Mouse (Mus musculus) liver, embryonic 14.5 days (tissue): ENCODE measurements around the gene Dpy19l2.

ENCODE experiments used
- CTCF ChIP-seq: IDR thresholded peaks from 2 replicates; pipeline ENCODE4 v1.5.1; 2016; ENCODE audit warnings: antibody characterized with exemption, low read depth, control low read depth
- EP300 ChIP-seq: IDR thresholded peaks from 2 replicates; pipeline ENCODE4 v1.6.1; 2016; ENCODE audit warnings: antibody characterized with exemption, low read depth

DNA sequence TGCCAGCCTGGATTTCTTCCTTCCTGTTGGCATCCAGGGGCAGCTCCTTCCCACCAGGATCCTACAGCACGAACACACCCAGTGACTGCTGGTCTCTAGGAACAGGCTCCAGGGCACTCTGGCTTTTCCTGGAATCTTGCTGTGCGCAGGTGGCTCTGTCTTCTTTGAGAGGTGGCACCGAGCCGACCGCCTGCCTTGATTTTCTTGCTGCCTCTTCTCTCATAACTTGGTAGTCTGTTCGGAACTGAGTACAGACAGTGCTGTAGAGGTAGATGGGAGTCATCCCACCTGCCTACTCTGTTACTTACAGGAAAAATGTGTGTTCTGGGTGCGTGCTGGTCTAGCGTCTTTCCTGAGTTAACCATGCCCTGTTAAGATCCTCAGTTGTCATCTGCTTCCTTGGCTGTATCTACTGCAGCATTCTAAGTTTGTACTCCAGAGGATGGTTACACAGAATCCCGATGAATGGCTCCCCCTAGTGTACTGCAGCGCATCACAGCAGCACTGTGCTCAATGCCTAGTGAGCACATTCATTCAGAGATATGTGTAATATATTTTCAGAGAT lies 179.4 kb downstream of the Dpy19l2 start:
- TF ChIP-seq CTCF, result peak; percentile 82
- no peak for TF ChIP-seq EP300
